Mouse (Mus musculus) embryo, embryonic 9.5 days (tissue): Measurements from ENCODE around the gene Sh3tc1.
A peak's percentile ranks its signal among the peaks of the same experiment; 100 is the strongest.

ENCODE experiments used
- DNase-seq: peaks from one replicate; pipeline ENCODE4 v3.0.0-alpha.2; 2017; ENCODE audit errors: extremely low spot score

Sh3tc1 gene

GRCm38 (mm10) chr5:35755131-35755733 lies 15.4 kb upstream of the Sh3tc1 start:
- DNase-seq, result peak; percentile 60

- no peak for DNase-seq
Observed at GRCm38 (mm10) chr5:35751016-35751415, 11.2 kb upstream of the Sh3tc1 start.

DNA sequence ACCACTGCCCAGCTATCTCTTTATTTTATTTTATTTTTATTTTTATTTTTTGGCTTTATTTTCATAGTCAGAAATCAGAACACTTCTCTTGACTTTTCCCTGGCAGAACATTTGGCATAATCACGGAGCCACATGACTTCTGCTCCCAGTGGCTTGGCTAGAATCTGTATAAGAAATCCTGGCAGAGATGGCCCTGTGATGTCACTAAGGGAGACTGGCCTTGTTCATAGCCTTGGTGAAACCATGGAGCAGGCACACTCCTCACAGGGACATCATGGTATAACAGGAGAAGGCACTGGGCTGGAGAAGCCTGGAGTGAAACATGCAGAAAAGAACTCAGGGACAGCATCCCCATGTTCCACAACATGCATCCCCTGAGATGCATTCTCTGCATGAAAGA lies 10.2 kb upstream of the Sh3tc1 start:
- DNase-seq, result no peak

DNA sequence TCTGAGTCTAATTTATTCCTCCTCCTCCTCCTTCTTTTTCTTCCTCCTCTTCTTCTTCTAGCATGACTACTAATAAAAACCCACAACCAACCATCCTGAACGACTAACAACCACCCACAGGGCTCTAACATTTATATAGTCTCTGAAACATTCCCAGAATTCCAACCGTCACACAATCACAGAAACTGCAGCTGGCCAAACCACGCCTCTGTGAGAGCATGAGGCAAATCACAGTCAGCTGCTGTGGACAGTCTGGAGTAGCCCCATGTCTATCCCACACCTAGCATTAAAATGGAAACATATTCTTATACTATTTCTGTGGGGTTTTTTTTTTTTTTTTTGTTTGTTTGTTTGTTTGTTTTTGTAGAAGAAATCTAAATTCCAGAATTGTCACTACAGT lies 9.6 kb upstream of the Sh3tc1 start:
- no peak for DNase-seq

GRCm38 (mm10) chr5:35746910-35747309 lies 7.1 kb upstream of the Sh3tc1 start:
- peak; percentile 66 for DNase-seq

DNA sequence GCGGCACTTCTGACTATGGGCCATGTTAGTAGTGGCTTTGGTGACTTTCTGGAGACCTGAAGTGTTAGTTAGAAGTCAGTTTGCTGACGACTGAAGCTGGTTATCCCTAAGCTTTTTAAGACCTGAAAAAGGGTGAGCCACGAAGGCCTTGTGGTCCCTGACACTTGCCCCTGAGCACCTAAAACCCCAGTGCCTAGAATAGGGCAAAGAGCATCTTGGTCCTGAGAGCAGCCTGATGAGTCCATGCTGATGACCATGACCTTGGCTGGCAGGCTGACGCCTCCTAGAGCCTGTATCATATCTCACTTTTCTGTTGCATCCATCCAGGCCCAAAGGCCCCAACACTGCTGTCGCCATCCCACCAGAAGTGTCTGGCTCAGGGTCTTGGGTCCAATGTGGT lies 5.6 kb upstream of the Sh3tc1 start:
- DNase-seq, result no peak

- no peak for DNase-seq
Observed at GRCm38 (mm10) chr5:35743990-35744722, 4.4 kb upstream of the Sh3tc1 start.

DNA sequence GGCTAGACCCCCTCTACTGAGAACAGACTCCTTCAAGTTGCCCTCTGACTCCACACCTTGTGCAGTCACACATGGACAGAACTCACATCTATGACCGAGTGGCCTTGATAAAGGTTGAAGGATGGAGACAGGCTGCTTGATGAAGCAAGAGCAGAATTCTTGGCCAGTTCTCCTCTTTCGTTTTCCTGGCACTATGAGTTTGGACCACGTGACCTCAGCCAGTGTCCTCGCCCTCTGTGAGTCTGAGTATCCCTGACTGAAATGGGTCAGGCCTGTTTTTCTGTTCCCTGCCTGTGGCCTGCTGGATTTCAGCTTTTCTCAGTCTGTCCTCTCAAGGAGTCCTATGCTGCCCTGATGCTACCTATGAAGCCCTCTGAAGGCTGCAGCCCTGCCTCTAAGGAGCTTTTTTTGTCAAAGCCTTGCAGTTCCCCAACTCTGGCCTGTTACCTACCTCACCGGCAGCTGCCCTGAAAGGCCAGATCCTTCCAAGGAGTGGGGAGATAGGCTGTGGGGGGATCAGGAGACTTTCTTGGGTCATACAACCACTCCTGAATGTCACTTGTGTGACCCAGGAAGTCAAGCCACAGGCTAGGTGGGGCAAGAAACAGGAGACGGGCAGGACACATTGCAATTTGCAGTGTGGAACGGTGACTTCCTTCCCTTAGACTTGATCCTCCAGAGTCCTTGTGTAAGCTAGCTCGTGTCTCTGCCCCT lies 3.6 kb upstream of the Sh3tc1 start:
- DNase-seq, result no peak

DNA sequence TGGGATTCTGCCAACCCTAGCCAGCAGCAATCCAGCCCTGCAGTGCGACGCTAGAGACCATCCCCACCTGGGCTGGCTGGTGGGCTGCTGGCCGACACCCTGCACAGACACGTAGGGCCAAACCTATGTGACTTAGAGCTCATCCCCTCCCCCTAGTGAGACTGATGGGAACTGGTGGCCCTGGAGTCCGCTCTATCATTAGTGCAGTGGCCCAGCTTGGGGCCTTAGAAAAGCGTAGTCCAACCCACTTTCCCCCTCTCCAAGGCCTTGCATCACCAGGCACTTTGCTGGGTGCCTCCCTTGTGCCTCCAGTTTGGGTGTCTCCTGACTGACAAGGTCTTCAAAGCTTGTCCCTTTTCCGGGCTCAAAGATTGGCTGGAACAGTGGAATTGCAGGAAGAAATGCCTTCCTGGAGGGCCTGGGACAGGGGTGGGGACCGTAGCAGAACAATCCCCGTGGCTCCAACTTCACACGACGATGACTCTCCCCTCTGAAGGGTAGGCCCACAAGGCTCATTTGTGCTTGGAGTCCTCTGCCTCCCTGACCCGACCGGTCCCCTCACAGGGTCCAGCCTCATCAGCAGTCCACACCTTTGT lies 1.5 kb upstream of the Sh3tc1 start:
- DNase-seq, result no peak

- DNase-seq, result no peak
Observed at GRCm38 (mm10) chr5:35740716-35741115, 929 bp upstream of the Sh3tc1 start.

- DNase-seq, result no peak
Observed at GRCm38 (mm10) chr5:35739005-35739404, 782 bp downstream of the Sh3tc1 start.

GRCm38 (mm10) chr5:35737231-35737901 lies 2.4 kb downstream of the Sh3tc1 start:
- no peak for DNase-seq

GRCm38 (mm10) chr5:35733523-35733922 lies 6.3 kb downstream of the Sh3tc1 start:
- DNase-seq, result no peak

- DNase-seq, result no peak
Observed at GRCm38 (mm10) chr5:35731006-35731405, 8.8 kb downstream of the Sh3tc1 start.

- no peak for DNase-seq
Observed at GRCm38 (mm10) chr5:35730552-35730951, 9.2 kb downstream of the Sh3tc1 start.

GRCm38 (mm10) chr5:35729844-35730243 lies 9.9 kb downstream of the Sh3tc1 start:
- no peak for DNase-seq

DNA sequence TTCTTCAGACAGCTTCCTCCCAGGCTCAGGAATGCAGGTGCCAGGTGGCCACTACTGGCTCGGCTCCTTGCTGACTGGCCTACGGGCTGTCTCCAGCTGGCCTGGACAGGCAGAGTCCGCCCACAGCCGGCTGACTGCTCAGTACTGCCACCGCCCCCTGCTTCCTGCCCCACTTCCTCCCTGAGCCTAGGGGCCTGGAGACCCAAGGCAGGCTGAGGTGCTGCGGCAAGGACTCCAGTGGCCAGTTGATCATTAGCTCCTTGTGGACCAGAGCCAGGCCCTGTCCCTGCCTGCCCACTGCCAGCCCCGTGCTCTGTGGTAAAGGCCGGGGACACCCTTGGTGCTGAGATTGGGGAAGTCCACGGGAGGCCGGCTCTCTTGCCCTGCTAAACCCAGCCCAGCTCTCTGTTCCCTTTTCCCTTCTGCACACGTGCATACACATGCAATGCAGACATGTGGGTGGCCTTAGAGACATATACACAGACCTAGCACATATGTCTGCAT lies 10.8 kb downstream of the Sh3tc1 start:
- peak; percentile 21 for DNase-seq

DNA sequence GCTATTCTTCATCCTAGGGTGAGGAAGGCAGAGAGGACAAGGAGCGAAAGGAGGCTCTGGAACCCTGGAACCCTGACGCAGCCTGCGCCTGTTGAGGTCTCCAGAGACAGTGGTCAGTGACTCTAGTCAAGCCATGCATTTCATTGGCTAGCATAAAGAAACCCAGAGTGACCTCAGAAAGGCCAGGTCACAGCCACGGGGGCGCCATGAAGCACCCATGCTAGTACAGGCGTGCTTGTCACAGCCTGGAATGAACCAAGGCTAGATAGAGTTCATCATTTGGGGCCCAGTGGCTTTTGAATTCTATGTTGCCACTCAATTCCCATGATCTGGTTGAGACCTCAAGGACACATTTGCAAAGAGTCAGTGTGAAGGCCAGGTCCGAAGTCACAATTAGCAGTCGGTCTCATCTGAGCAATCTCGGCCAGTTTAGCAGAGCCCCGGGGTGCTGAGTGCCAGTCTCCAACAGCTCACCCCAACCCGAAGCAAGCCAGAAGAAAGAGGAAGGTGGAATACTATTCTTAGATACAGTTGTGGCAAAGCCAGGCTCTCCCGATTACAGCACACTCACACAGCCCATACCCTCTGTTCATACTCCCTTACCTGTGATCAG lies 11.3 kb downstream of the Sh3tc1 start:
- no peak for DNase-seq

DNA sequence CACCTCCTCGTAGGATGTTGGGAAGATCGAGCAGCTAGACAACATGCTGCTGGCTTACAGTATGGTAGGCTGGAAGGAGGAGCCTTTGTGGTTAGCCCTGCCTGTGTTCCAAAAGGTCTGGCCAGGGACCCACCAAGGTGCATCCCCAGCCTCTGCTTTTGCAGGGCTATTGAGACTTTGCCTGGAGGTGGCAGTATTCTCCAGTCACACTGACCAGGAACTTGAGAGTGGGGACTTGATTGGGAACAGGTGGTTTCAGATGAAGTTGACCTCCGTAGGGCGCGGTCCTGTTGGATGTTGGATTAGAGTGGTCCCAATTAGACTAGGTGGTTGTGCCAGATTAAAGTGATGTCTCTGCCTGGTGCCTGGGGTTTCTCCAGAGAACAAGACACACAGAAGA lies 12.3 kb downstream of the Sh3tc1 start:
- no peak for DNase-seq

GRCm38 (mm10) chr5:35725840-35726239 lies 13.9 kb downstream of the Sh3tc1 start:
- DNase-seq, result no peak

DNA sequence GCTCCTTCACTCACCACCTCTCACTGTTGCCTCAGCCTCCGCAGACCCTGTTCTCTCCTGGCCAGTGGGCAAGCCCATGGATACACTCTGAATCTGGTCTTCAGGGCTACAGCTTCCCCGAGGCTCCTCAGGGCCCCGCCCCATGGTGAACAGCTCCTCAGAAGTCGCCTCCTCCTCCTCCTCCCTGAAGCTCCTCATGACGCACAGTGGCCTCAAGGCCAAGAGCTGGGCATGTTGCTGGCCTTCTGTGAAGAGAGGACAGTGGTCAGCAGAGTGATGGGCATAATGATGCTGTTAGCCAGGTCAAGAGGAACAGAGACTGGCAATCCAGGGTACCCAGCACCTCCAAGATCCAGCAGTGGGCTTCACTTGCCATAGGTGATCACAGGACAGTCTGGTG lies 15.9 kb downstream of the Sh3tc1 start:
- DNase-seq, result no peak
